Mouse (Mus musculus): ENCODE data around the gene Sort1.

Sort1 gene

GRCm38 (mm10) chr3:108294398-108294797 lies 10.5 kb downstream of the Sort1 start:
- intact Hi-C loops (cut with DNase I) = no loop called here

GRCm38 (mm10) chr3:108295379-108296219 lies 11.7 kb downstream of the Sort1 start:
- intact Hi-C loops (cut with DNase I) = no loop called here

- intact Hi-C loops (cut with DNase I) = no loop called here
Observed at GRCm38 (mm10) chr3:108296220-108297049, 12.6 kb downstream of the Sort1 start.

GRCm38 (mm10) chr3:108297050-108297419 lies 13.2 kb downstream of the Sort1 start:
- intact Hi-C loops (cut with DNase I) = no loop called here

GRCm38 (mm10) chr3:108297603-108298553 lies 14.0 kb downstream of the Sort1 start:
- intact Hi-C loops (cut with DNase I) = no loop called here

GRCm38 (mm10) chr3:108300455-108301030 lies 16.7 kb downstream of the Sort1 start:
- intact Hi-C loops (cut with DNase I) = no loop called here

- intact Hi-C loops (cut with DNase I) = no loop called here
Observed at GRCm38 (mm10) chr3:108303683-108304082, 19.8 kb downstream of the Sort1 start.

GRCm38 (mm10) chr3:108304747-108305146 lies 20.9 kb downstream of the Sort1 start:
- intact Hi-C loops (cut with DNase I) = no loop called here

GRCm38 (mm10) chr3:108306387-108306786 lies 22.5 kb downstream of the Sort1 start:
- intact Hi-C loops (cut with DNase I) = no loop called here

GRCm38 (mm10) chr3:108307485-108307884 lies 23.6 kb downstream of the Sort1 start:
- intact Hi-C loops (cut with DNase I) = no loop called here

- intact Hi-C loops (cut with DNase I) = no loop called here
Observed at GRCm38 (mm10) chr3:108310921-108311341, 27.0 kb downstream of the Sort1 start.

- intact Hi-C loops (cut with DNase I) = no loop called here
Observed at GRCm38 (mm10) chr3:108311688-108312087, 27.8 kb downstream of the Sort1 start.

- intact Hi-C loops (cut with DNase I) = no loop called here
Observed at GRCm38 (mm10) chr3:108312414-108312813, 28.5 kb downstream of the Sort1 start.

GRCm38 (mm10) chr3:108313138-108313537 lies 29.3 kb downstream of the Sort1 start:
- intact Hi-C loops (cut with DNase I) = no loop called here

- intact Hi-C loops (cut with DNase I) = no loop called here
Observed at GRCm38 (mm10) chr3:108314038-108314675, 30.3 kb downstream of the Sort1 start.

GRCm38 (mm10) chr3:108318517-108318916 lies 34.6 kb downstream of the Sort1 start:
- intact Hi-C loops (cut with DNase I) = no loop called here

GRCm38 (mm10) chr3:108321671-108322070 lies 37.8 kb downstream of the Sort1 start:
- intact Hi-C loops (cut with DNase I) = no loop called here

- intact Hi-C loops (cut with DNase I) = no loop called here
Observed at GRCm38 (mm10) chr3:108322136-108322535, 38.3 kb downstream of the Sort1 start.

GRCm38 (mm10) chr3:108322962-108323361 lies 39.1 kb downstream of the Sort1 start:
- intact Hi-C loops (cut with DNase I) = no loop called here

- intact Hi-C loops (cut with DNase I) = no loop called here
Observed at GRCm38 (mm10) chr3:108324837-108325236, 41.0 kb downstream of the Sort1 start.

Measured in adrenal gland (tissue).